In genomic region chr13:41018236-41018635, GRCm38 (mm10) we compare ENCODE assay signal across 19 mouse cellular contexts. TPM values are rescaled to one million over a fixed set of nuclear protein-coding genes. Genes with fewer than 3 reads are reported as not detected.
DNase-seq lines count a peak whose midpoint lies in the region; ATAC-seq and TF ChIP-seq lines count a peak whose summit lies in the region.
"Had no signal": no experiment of that assay in that cellular context is flagged by ENCODE, and none has a peak within 500 bp of the region (broad histone marks: within the 10 kb centered on the region; RNA-seq: fewer than 3 reads in every experiment).

No protein-coding gene starts in this region.

- H3K27me3 ChIP-seq in heart, embryonic 11.5 days (ENCODE audit: control insufficient read depth, insufficient read depth, low read length): no peaks in the 10 kb centered on the region
- H3K27me3 ChIP-seq in liver, embryonic 11.5 days (replicated peaks; ENCODE audit: control insufficient read depth, insufficient read depth, low read length): no peaks in the 10 kb centered on the region
- H3K27me3 ChIP-seq in liver, embryonic 12.5 days (replicated peaks): no peaks in the 10 kb centered on the region
- H3K27me3 ChIP-seq: midbrain, embryonic 13.5 days; neural tube, embryonic 15.5 days had no signal

- TF ChIP-seq CTCF in bone marrow, adult 2 months (IDR thresholded peaks at IDR 0.05; ENCODE audit: control insufficient read depth, insufficient read depth, low read length): no peak

- H3K27ac ChIP-seq in heart, embryonic 11.5 days (ENCODE audit: low read depth, low read length): peak overlapping the region; percentile 83
- peak overlapping the region; percentile 99 for H3K27ac ChIP-seq in liver, embryonic 11.5 days (ENCODE audit: low read depth, low read length)
- peak overlapping the region; percentile 81 for H3K27ac ChIP-seq in bone marrow, adult 2 months (ENCODE audit: control insufficient read depth, insufficient read depth, low read depth, low read length, poor library complexity)
- peak overlapping the region; percentile 99 for H3K27ac ChIP-seq in liver, embryonic 12.5 days
- H3K27ac ChIP-seq: hindbrain, embryonic 14.5 days; midbrain, embryonic 13.5 days; neural tube, embryonic 15.5 days had no signal

- peaks cover 25% of the 10 kb centered on the region for H3K4me1 ChIP-seq in heart, embryonic 11.5 days (ENCODE audit: control insufficient read depth, insufficient read depth, low read length)
- peaks cover 31% of the 10 kb centered on the region for H3K4me1 ChIP-seq in liver, embryonic 11.5 days (replicated peaks; ENCODE audit: control insufficient read depth, insufficient read depth, low read length)
- H3K4me1 ChIP-seq in bone marrow, adult 2 months (ENCODE audit: control insufficient read depth, insufficient read depth, low read length): peaks cover 3% of the 10 kb centered on the region; the same call in 1 of the 2 replicates
- H3K4me1 ChIP-seq in liver, embryonic 12.5 days: peaks cover 82% of the 10 kb centered on the region

- H3K9ac ChIP-seq in heart, embryonic 11.5 days (ENCODE audit: low read depth, low read length): peak overlapping the region; percentile 56
- H3K9ac ChIP-seq in liver, embryonic 11.5 days (ENCODE audit: low read depth, low read length): peak overlapping the region; percentile 77
- H3K9ac ChIP-seq in liver, embryonic 12.5 days: peak overlapping the region; percentile 93
- H3K9ac ChIP-seq: hindbrain, embryonic 14.5 days; neural tube, embryonic 15.5 days had no signal

- 79% methylated on average over 9 of the region's 9 CpGs for WGBS in heart, embryonic 11.5 days (ENCODE audit: insufficient replicate concordance)
- WGBS in liver, embryonic 11.5 days: 68% methylated on average over 9 of the region's 9 CpGs
- WGBS in bone marrow, adult 2 months: 62% methylated on average over 9 of the region's 9 CpGs
- WGBS in liver, embryonic 12.5 days (ENCODE audit: insufficient replicate concordance): 45% methylated on average over 9 of the region's 9 CpGs

- DNase-seq in heart, postnatal 14 days: no peak
- no peak for DNase-seq in liver, embryonic 11.5 days (ENCODE audit: low spot score)
- no peak for DNase-seq in liver
- no peak for DNase-seq in adrenal gland, adult 2 months
- DNase-seq: B cell, adult 2 months; cerebellum, adult 11-12 months; cerebellum, postnatal 25 days; gastrocnemius, postnatal 10 days; kidney, adult 2 months; lung, postnatal 4 days; right cerebral cortex, postnatal 25 days; thymus, postnatal 36 days had no signal

- TF ChIP-seq POLR2A in bone marrow, adult 2 months (IDR thresholded peaks at IDR 0.05; ENCODE audit: borderline replicate concordance, control insufficient read depth, low read depth, low read length): no peak

- peak overlapping the region; percentile 72 for H3K4me3 ChIP-seq in heart, embryonic 11.5 days (ENCODE audit: low read depth, low read length)
- peak overlapping the region; percentile 84 for H3K4me3 ChIP-seq in liver, embryonic 11.5 days (ENCODE audit: low read depth, low read length)
- peak overlapping the region; percentile 59 for H3K4me3 ChIP-seq in bone marrow, adult 2 months (replicated peaks; ENCODE audit: control insufficient read depth, low read depth, low read length)
- H3K4me3 ChIP-seq in liver, embryonic 12.5 days: peak overlapping the region; percentile 86
- H3K4me3 ChIP-seq: midbrain, embryonic 13.5 days; neural tube, embryonic 15.5 days had no signal

- H3K36me3 ChIP-seq in heart, embryonic 11.5 days (ENCODE audit: control insufficient read depth, insufficient read depth, low read length): peaks cover 10% of the 10 kb centered on the region
- peaks cover 32% of the 10 kb centered on the region for H3K36me3 ChIP-seq in liver, embryonic 11.5 days (ENCODE audit: control insufficient read depth, insufficient read depth, low read length)
- peaks cover 76% of the 10 kb centered on the region for H3K36me3 ChIP-seq in liver, embryonic 12.5 days

- H3K9me3 ChIP-seq in heart, embryonic 11.5 days (replicated peaks; ENCODE audit: control insufficient read depth, low read length): no peaks in the 10 kb centered on the region
- H3K9me3 ChIP-seq in liver, embryonic 11.5 days (ENCODE audit: control insufficient read depth, low read length): no peaks in the 10 kb centered on the region
- H3K9me3 ChIP-seq in liver, embryonic 12.5 days (replicated peaks): no peaks in the 10 kb centered on the region
- H3K9me3 ChIP-seq: midbrain, embryonic 13.5 days; neural tube, embryonic 15.5 days had no signal

- intact Hi-C loops in heart, postnatal 14 days (cut with DNase I): no loop called here

- H3K4me2 ChIP-seq in heart, embryonic 11.5 days: peak overlapping the region; percentile 83
- H3K4me2 ChIP-seq in liver, embryonic 11.5 days: peak overlapping the region; percentile 84
- H3K4me2 ChIP-seq in liver, embryonic 12.5 days: peak overlapping the region; percentile 95

- no peak for ATAC-seq in heart, embryonic 11.5 days (replicated peaks; ENCODE audit: insufficient number of reproducible peaks, low FRiP score, low TSS enrichment)
- no peak for ATAC-seq in liver, embryonic 11.5 days (replicated peaks; ENCODE audit: low FRiP score)
- no peak for ATAC-seq in liver, embryonic 12.5 days
- no peak for ATAC-seq in frontal cortex, adult (ENCODE audit: low TSS enrichment)
- ATAC-seq: midbrain, embryonic 13.5 days had no signal

RNA-seq across cellular contexts. Expression of gene Tmem14c, which starts 2.1 kb away (rescaled TPM):
- 302 and 305 TPM in 2 replicates for polyA plus RNA-seq in heart, embryonic 11.5 days (2014; fragmentation: Nextera tagmentation; extraction: Ambion mirVana)
- total RNA-seq in heart, postnatal 14 days (2021): 100 to 1,000 TPM; 175 to 198 TPM
- polyA plus RNA-seq in liver, embryonic 11.5 days (2014; fragmentation: Nextera tagmentation; extraction: Ambion mirVana): 954 and 957 TPM in 2 replicates
- 304 and 383 TPM in 2 replicates for polyA plus RNA-seq in bone marrow, adult 2 months (2011; ENCODE audit: insufficient read depth, insufficient read length, low replicate concordance, missing spikeins)
- 916 and 938 TPM in 2 replicates for polyA plus RNA-seq in liver, embryonic 12.5 days (2016; fragmentation: Nextera tagmentation; extraction: Ambion mirVana)
- 100 to 1,000 TPM; 126 to 176 TPM for total RNA-seq in adrenal gland, adult 2 months (2021)
- 77.8 and 84.7 TPM in 2 replicates for polyA plus RNA-seq in adrenal gland, adult 2 months (2012; rRNA removed)

RNA-seq across cellular contexts. Expression of gene Pak1ip1, which starts 17.4 kb away (rescaled TPM):
- 62.8 and 70.1 TPM in 2 replicates for polyA plus RNA-seq in heart, embryonic 11.5 days (2014; fragmentation: Nextera tagmentation; extraction: Ambion mirVana)
- total RNA-seq in heart, postnatal 14 days (2021): 10 to 100 TPM; 25.4 to 25.8 TPM
- polyA plus RNA-seq in liver, embryonic 11.5 days (2014; fragmentation: Nextera tagmentation; extraction: Ambion mirVana): 105 and 109 TPM in 2 replicates
- polyA plus RNA-seq in bone marrow, adult 2 months (2011; ENCODE audit: insufficient read depth, insufficient read length, low replicate concordance, missing spikeins): 45.4 and 46.5 TPM in 2 replicates
- polyA plus RNA-seq in liver, embryonic 12.5 days (2016; fragmentation: Nextera tagmentation; extraction: Ambion mirVana): 85.0 and 88.4 TPM in 2 replicates
- total RNA-seq in adrenal gland, adult 2 months (2021): 10 to 100 TPM; 50.1 to 61.7 TPM
- 78.6 and 87.0 TPM in 2 replicates for polyA plus RNA-seq in adrenal gland, adult 2 months (2012; rRNA removed)
